Mouse (Mus musculus): ENCODE results near the gene Zfp146. TPM values are rescaled to one million over a fixed set of nuclear protein-coding genes. Genes with fewer than 3 reads are reported as not detected.
A peak's percentile ranks its signal among the peaks of the same experiment; 100 is the strongest.
"Not testable (repeated sequence)": the region's sequence is repeated elsewhere in the genome, so short reads cannot be mapped to it uniquely, and the experiment has no call there.

Zfp146 gene
- polyA plus RNA-seq, 1 experiment: 22.9 TPM

GRCm38 (mm10) chr7:30136826-30137225, 32.7 kb downstream of the Zfp146 start:
- TF ChIP-seq POLR2A (IDR thresholded peaks at IDR 0.05; ENCODE audit: borderline replicate concordance, low read depth, low read length) (no peak), CTCF (IDR thresholded peaks at IDR 0.05; ENCODE audit: low read depth, low read length) (no peak)
- H3K27ac ChIP-seq (ENCODE audit: insufficient read depth, low read depth, low read length): no peak overlapping the region
- H3K4me3 ChIP-seq (ENCODE audit: insufficient read depth, low read length): no peak overlapping the region

GRCm38 (mm10) chr7:30132396-30132795, 37.2 kb downstream of the Zfp146 start:
- TF ChIP-seq CTCF (IDR thresholded peaks at IDR 0.05; ENCODE audit: low read depth, low read length) (no peak), POLR2A (IDR thresholded peaks at IDR 0.05; ENCODE audit: borderline replicate concordance, low read depth, low read length) (no peak)

More at GRCm38 (mm10) chr7:30136826-30137225, 32.7 kb downstream of the Zfp146 start:
- H3K4me1 ChIP-seq (ENCODE audit: control insufficient read depth, insufficient read depth, low read length): no peaks in the 10 kb centered on the region

GRCm38 (mm10) chr7:30129900-30130299, 39.6 kb downstream of the Zfp146 start:
- Histone ChIP-seq H3K4me1 (ENCODE audit: control insufficient read depth, insufficient read depth, low read length) (no peaks in the 10 kb centered on the region), H3K27ac (ENCODE audit: insufficient read depth, low read depth, low read length) (no peak overlapping the region), H3K4me3 (ENCODE audit: insufficient read depth, low read length) (no peak overlapping the region)
- TF ChIP-seq POLR2A (IDR thresholded peaks at IDR 0.05; ENCODE audit: borderline replicate concordance, low read depth, low read length) (no peak), CTCF (IDR thresholded peaks at IDR 0.05; ENCODE audit: low read depth, low read length) (no peak)

More at GRCm38 (mm10) chr7:30132396-30132795, 37.2 kb downstream of the Zfp146 start:
- no peak overlapping the region for H3K4me3 ChIP-seq (ENCODE audit: insufficient read depth, low read length)
- H3K27ac ChIP-seq (ENCODE audit: insufficient read depth, low read depth, low read length): no peak overlapping the region
- H3K4me1 ChIP-seq (ENCODE audit: control insufficient read depth, insufficient read depth, low read length): no peaks in the 10 kb centered on the region

GRCm38 (mm10) chr7:30122188-30122530, 47.4 kb downstream of the Zfp146 start:
- no peak for TF ChIP-seq POLR2A (IDR thresholded peaks at IDR 0.05; ENCODE audit: borderline replicate concordance, low read depth, low read length)
- TF ChIP-seq CTCF (IDR thresholded peaks at IDR 0.05; ENCODE audit: low read depth, low read length): no peak
- H3K4me1 ChIP-seq (ENCODE audit: control insufficient read depth, insufficient read depth, low read length): peaks cover 7% of the 10 kb centered on the region; the same call in 1 of the 2 replicates
- peak overlapping the region; percentile 89 for H3K4me3 ChIP-seq (ENCODE audit: insufficient read depth, low read length)
- peak overlapping the region; percentile 22 for H3K27ac ChIP-seq (ENCODE audit: insufficient read depth, low read depth, low read length)

- TF ChIP-seq CTCF (IDR thresholded peaks at IDR 0.05; ENCODE audit: low read depth, low read length) (no peak), POLR2A (IDR thresholded peaks at IDR 0.05; ENCODE audit: borderline replicate concordance, low read depth, low read length) (no peak)
- peak within 1 kb of the TSS; percentile 58 for H3K27ac ChIP-seq (ENCODE audit: insufficient read depth, low read depth, low read length)
- peaks cover 7% of the 10 kb centered on the region; the same call in 1 of the 2 replicates for H3K4me1 ChIP-seq (ENCODE audit: control insufficient read depth, insufficient read depth, low read length)
- H3K4me3 ChIP-seq (ENCODE audit: insufficient read depth, low read length): peak within 1 kb of the TSS; percentile 89
Measured at GRCm38 (mm10) chr7:30121308-30122187, 48.0 kb downstream of the Zfp146 start, which contains the start of gene Zfp382. TSS of gene Zfp382 (plus strand) at chr7:30121942.

GRCm38 (mm10) chr7:30117935-30118334, 51.6 kb downstream of the Zfp146 start:
- H3K4me1 ChIP-seq (ENCODE audit: control insufficient read depth, insufficient read depth, low read length); H3K4me3 ChIP-seq (ENCODE audit: insufficient read depth, low read length); H3K27ac ChIP-seq (ENCODE audit: insufficient read depth, low read depth, low read length): not testable (repeated sequence)

GRCm38 (mm10) chr7:30116076-30116475, 53.5 kb downstream of the Zfp146 start:
- TF ChIP-seq CTCF (IDR thresholded peaks at IDR 0.05; ENCODE audit: low read depth, low read length) (no peak), POLR2A (IDR thresholded peaks at IDR 0.05; ENCODE audit: borderline replicate concordance, low read depth, low read length) (no peak)
- Histone ChIP-seq H3K27ac (ENCODE audit: insufficient read depth, low read depth, low read length) (no peak overlapping the region), H3K4me3 (ENCODE audit: insufficient read depth, low read length) (no peak overlapping the region), H3K4me1 (ENCODE audit: control insufficient read depth, insufficient read depth, low read length) (peaks cover 2% of the 10 kb centered on the region; the same call in 1 of the 2 replicates)

Other genes starting within 250 kb of the Zfp146 start
- 7.2 and 8.6 TPM in 2 replicates for gene Zfp74, start 215.7 kb downstream of the Zfp146 start, polyA plus RNA-seq (2012; ENCODE audit: insufficient read depth, insufficient read length, missing spikeins)
- gene Zfp568, start 185.8 kb downstream of the Zfp146 start, polyA plus RNA-seq (2012; ENCODE audit: insufficient read depth, insufficient read length, missing spikeins): 3.6 and 4.0 TPM in 2 replicates
- 4.1 and 5.0 TPM in 2 replicates for gene Zfp14, start 118.4 kb downstream of the Zfp146 start, polyA plus RNA-seq (2012; ENCODE audit: insufficient read depth, insufficient read length, missing spikeins)
- gene Zfp82, start 96.8 kb downstream of the Zfp146 start, polyA plus RNA-seq (2012; ENCODE audit: insufficient read depth, insufficient read length, missing spikeins): 3.9 and 4.6 TPM in 2 replicates
- gene Gm26920, start 79.3 kb downstream of the Zfp146 start, polyA plus RNA-seq (2012; ENCODE audit: insufficient read depth, insufficient read length, missing spikeins): not detected in 2 replicates
- gene Zfp566, start 79.2 kb downstream of the Zfp146 start, polyA plus RNA-seq (2012; ENCODE audit: insufficient read depth, insufficient read length, missing spikeins): 1.6 and 2.8 TPM in 2 replicates
- 40.2 and 49.9 TPM in 2 replicates for gene Zfp260, start 75.0 kb downstream of the Zfp146 start, polyA plus RNA-seq (2012; ENCODE audit: insufficient read depth, insufficient read length, missing spikeins)
- 7.7 and 8.9 TPM in 2 replicates for gene Zfp382, start 47.8 kb downstream of the Zfp146 start, polyA plus RNA-seq (2012; ENCODE audit: insufficient read depth, insufficient read length, missing spikeins)
- 8.0 and 14.3 TPM in 2 replicates for gene Cox7a1, start 14.4 kb upstream of the Zfp146 start, polyA plus RNA-seq (2012; ENCODE audit: insufficient read depth, insufficient read length, missing spikeins)
- 501 and 572 TPM in 2 replicates for gene Capns1, start 29.1 kb upstream of the Zfp146 start, polyA plus RNA-seq (2012; ENCODE audit: insufficient read depth, insufficient read length, missing spikeins)
- 47.6 and 50.3 TPM in 2 replicates for gene Polr2i, start 62.2 kb upstream of the Zfp146 start, polyA plus RNA-seq (2012; ENCODE audit: insufficient read depth, insufficient read length, missing spikeins)
- 83.3 and 108 TPM in 2 replicates for gene Tbcb, start 62.5 kb upstream of the Zfp146 start, polyA plus RNA-seq (2012; ENCODE audit: insufficient read depth, insufficient read length, missing spikeins)
- not detected in 2 replicates for gene Ovol3, start 66.0 kb upstream of the Zfp146 start, polyA plus RNA-seq (2012; ENCODE audit: insufficient read depth, insufficient read length, missing spikeins)
- 0.55 and 1.0 TPM in 2 replicates for gene Thap8, start 110.3 kb upstream of the Zfp146 start, polyA plus RNA-seq (2012; ENCODE audit: insufficient read depth, insufficient read length, missing spikeins)
- 21.4 and 25.8 TPM in 2 replicates for gene Wdr62, start 110.7 kb upstream of the Zfp146 start, polyA plus RNA-seq (2012; ENCODE audit: insufficient read depth, insufficient read length, missing spikeins)
- gene Clip3, start 122.0 kb upstream of the Zfp146 start, polyA plus RNA-seq (2012; ENCODE audit: insufficient read depth, insufficient read length, missing spikeins): 0.49 and 1.7 TPM in 2 replicates
- 32.8 and 39.9 TPM in 2 replicates for gene Alkbh6, start 139.0 kb upstream of the Zfp146 start, polyA plus RNA-seq (2012; ENCODE audit: insufficient read depth, insufficient read length, missing spikeins)
- gene Syne4, start 145.1 kb upstream of the Zfp146 start, polyA plus RNA-seq (2012; ENCODE audit: insufficient read depth, insufficient read length, missing spikeins): 1.2 TPM in 1 of 2 replicates, not detected in the other
- gene E130208F15Rik, start 152.0 kb upstream of the Zfp146 start, polyA plus RNA-seq (2012; ENCODE audit: insufficient read depth, insufficient read length, missing spikeins): not detected in 2 replicates
- gene Sdhaf1, start 154.1 kb upstream of the Zfp146 start, polyA plus RNA-seq (2012; ENCODE audit: insufficient read depth, insufficient read length, missing spikeins): 4.5 and 4.6 TPM in 2 replicates
- gene Lrfn3, start 193.0 kb upstream of the Zfp146 start, polyA plus RNA-seq (2012; ENCODE audit: insufficient read depth, insufficient read length, missing spikeins): not detected in 2 replicates
- 3,702 and 3,978 TPM in 2 replicates for gene Tyrobp, start 244.0 kb upstream of the Zfp146 start, polyA plus RNA-seq (2012; ENCODE audit: insufficient read depth, insufficient read length, missing spikeins)

Data from bone marrow macrophage, adult 2 months (primary cell).